In genomic region chr15:77839529-77840286, GRCm38 (mm10) we compare ENCODE assay signal across 8 mouse cellular contexts. TPM values are rescaled to one million over a fixed set of nuclear protein-coding genes. Genes with fewer than 3 reads are reported as not detected.
DNase-seq lines count a peak whose midpoint lies in the region; ATAC-seq and TF ChIP-seq lines count a peak whose summit lies in the region.

No protein-coding gene starts in this region.

- peak overlapping the region; percentile 97 for H3K27ac ChIP-seq in heart, embryonic 13.5 days (replicated peaks)
- H3K27ac ChIP-seq in ES-E14 (ENCODE audit: insufficient read depth, low read depth, low read length, poor library complexity, severe bottlenecking) = no peak overlapping the region; the same call in 1 of the 2 replicates
- H3K27ac ChIP-seq in forebrain, embryonic 16.5 days (ENCODE audit: low read length) = no peak overlapping the region; the same call in 1 of the 2 replicates
- H3K27ac ChIP-seq in liver, postnatal 0 days (ENCODE audit: low read depth) = peak overlapping the region; percentile 98

- no peak for ATAC-seq in heart, embryonic 13.5 days (ENCODE audit: extremely low read depth, insufficient number of reproducible peaks, low FRiP score, low TSS enrichment)
- ATAC-seq in forebrain, embryonic 16.5 days = no peak
- no peak for ATAC-seq in liver, postnatal 0 days

- H3K36me3 ChIP-seq in heart, embryonic 13.5 days = no peaks in the 10 kb centered on the region
- H3K36me3 ChIP-seq in ES-E14 (ENCODE audit: control insufficient read depth, insufficient read depth, low read length, poor library complexity, severe bottlenecking) = peaks cover 3% of the 10 kb centered on the region; the same call in 1 of the 2 replicates
- no peaks in the 10 kb centered on the region for H3K36me3 ChIP-seq in forebrain, embryonic 16.5 days (ENCODE audit: control insufficient read depth, insufficient read depth)
- H3K36me3 ChIP-seq in liver, postnatal 0 days (replicated peaks; ENCODE audit: insufficient read depth, low read length) = no peaks in the 10 kb centered on the region

- H3K27me3 ChIP-seq in heart, embryonic 13.5 days (replicated peaks) = no peaks in the 10 kb centered on the region
- H3K27me3 ChIP-seq in forebrain, embryonic 16.5 days (replicated peaks; ENCODE audit: control insufficient read depth, insufficient read depth, low read length) = no peaks in the 10 kb centered on the region
- no peaks in the 10 kb centered on the region for H3K27me3 ChIP-seq in liver, postnatal 0 days (ENCODE audit: insufficient read depth, low read length)

- H3K4me2 ChIP-seq in heart, embryonic 13.5 days = peak overlapping the region; percentile 93
- H3K4me2 ChIP-seq in forebrain, embryonic 16.5 days (ENCODE audit: low read length) = peak overlapping the region; percentile 95
- peak overlapping the region; percentile 86 for H3K4me2 ChIP-seq in liver, postnatal 0 days (ENCODE audit: low read depth, low read length)

- H3K9ac ChIP-seq in heart, embryonic 13.5 days = peak overlapping the region; percentile 98
- H3K9ac ChIP-seq in ES-E14 (ENCODE audit: insufficient read depth, low read depth, low read length, poor library complexity, severe bottlenecking) = peak overlapping the region; percentile 40; the same call in 1 of the 2 replicates
- no peak overlapping the region for H3K9ac ChIP-seq in forebrain, embryonic 16.5 days (replicated peaks; ENCODE audit: low read depth, low read length)
- H3K9ac ChIP-seq in liver, postnatal 0 days (replicated peaks) = peak overlapping the region; percentile 98

- peak overlapping the region; percentile 99 for H3K4me3 ChIP-seq in heart, embryonic 13.5 days
- peak overlapping the region; percentile 1 to 100; a peak in 3 of 4 replicates for H3K4me3 ChIP-seq in ES-E14 (ENCODE audit: insufficient read depth in 1 of 2, low read depth in 1 of 2, low read length in 2 of 2, poor library complexity in 1 of 2, severe bottlenecking in 1 of 2)
- peak overlapping the region; percentile 68 for H3K4me3 ChIP-seq in forebrain, embryonic 16.5 days (replicated peaks; ENCODE audit: low read length)
- H3K4me3 ChIP-seq in liver, postnatal 0 days (ENCODE audit: low read depth, low read length) = peak overlapping the region; percentile 99

- in situ Hi-C loops in ES-E14 (cut with MboI; ENCODE audit: low sequenced_read_pairs in 2 of 2, unreplicated experiment in 2 of 2) = no loop called here

- no peaks in the 10 kb centered on the region for H3K9me3 ChIP-seq in heart, embryonic 13.5 days
- no peaks in the 10 kb centered on the region for H3K9me3 ChIP-seq in ES-E14 (ENCODE audit: control insufficient read depth, insufficient read depth, low read depth, low read length)
- H3K9me3 ChIP-seq in forebrain, embryonic 16.5 days (ENCODE audit: control insufficient read depth, low read length) = no peaks in the 10 kb centered on the region
- H3K9me3 ChIP-seq in liver, postnatal 0 days (ENCODE audit: low read length) = no peaks in the 10 kb centered on the region

- H3K4me1 ChIP-seq in heart, embryonic 13.5 days = peaks cover 69% of the 10 kb centered on the region
- peaks cover 16 to 28% of the 10 kb centered on the region in 2 experiments for H3K4me1 ChIP-seq in ES-E14 (ENCODE audit: control insufficient read depth in 2 of 2, insufficient read depth in 2 of 2, low read length in 2 of 2, poor library complexity in 1 of 2)
- H3K4me1 ChIP-seq in forebrain, embryonic 16.5 days (replicated peaks; ENCODE audit: control insufficient read depth, insufficient read depth, low read length) = peaks cover 35% of the 10 kb centered on the region
- H3K4me1 ChIP-seq in liver, postnatal 0 days (ENCODE audit: insufficient read depth) = peaks cover 56% of the 10 kb centered on the region

- no peak for TF ChIP-seq CTCF in liver, postnatal 0 days (IDR thresholded peaks at IDR 0.05; ENCODE audit: low read depth)

- DNase-seq in heart, adult 18-20 months = no peak
- no peak for DNase-seq in ES-E14 (ENCODE audit: low read depth, low spot score)
- DNase-seq in liver, postnatal 0 days = peak; percentile 60
- DNase-seq in right cerebral cortex, postnatal 25 days = no peak
- DNase-seq in frontal cortex, postnatal 36 days (ENCODE audit: low spot score in 2 of 2) = no peak
- DNase-seq in kidney, postnatal 25 days = no peak

- 7% methylated on average over 10 of the region's 10 CpGs for WGBS in heart, embryonic 13.5 days
- WGBS in forebrain, embryonic 16.5 days = 12% methylated on average over 10 of the region's 10 CpGs
- 10% methylated on average over 10 of the region's 10 CpGs for WGBS in liver, postnatal 0 days (ENCODE audit: insufficient replicate concordance)

- TF ChIP-seq EP300 in liver, postnatal 0 days (IDR thresholded peaks at IDR 0.05; ENCODE audit: low read depth) = no peak

TF ChIP-seq in ES-E14, 5 proteins besides CTCF, POLR2A, EP300 and RAD21:
- TF ChIP-seq HCFC1 (IDR thresholded peaks at IDR 0.05; ENCODE audit: borderline replicate concordance, insufficient read depth, low read length) (no peak), ZC3H11A (IDR thresholded peaks at IDR 0.05; ENCODE audit: borderline replicate concordance, low read depth, low read length) (no peak), CHD2 (IDR thresholded peaks at IDR 0.05; ENCODE audit: low read depth, low read length) (no peak), MAFK (IDR thresholded peaks at IDR 0.05; ENCODE audit: insufficient read depth, low read depth, low read length) (no peak), ZNF384 (IDR thresholded peaks at IDR 0.05; ENCODE audit: low read depth, low read length) (no peak)

RNA-seq across cellular contexts. Expression of gene Myh9, which starts 2.3 kb away (rescaled TPM):
- 24.8 and 25.0 TPM in 2 replicates for polyA plus RNA-seq in heart, embryonic 13.5 days (2015; fragmentation: Nextera tagmentation; extraction: Ambion mirVana)
- 100 to 1,000 TPM; 117 to 119 TPM for total RNA-seq in heart, adult 18-20 months (2021)
- 146 and 152 TPM in 2 replicates for total RNA-seq in ES-E14 (2012; rRNA removed)
- 12.2 and 13.6 TPM in 2 replicates for polyA plus RNA-seq in forebrain, embryonic 16.5 days (2015; fragmentation: Nextera tagmentation; extraction: Ambion mirVana)
- polyA plus RNA-seq in liver, postnatal 0 days (2015; fragmentation: Nextera tagmentation; extraction: Ambion mirVana) = 17.7 and 22.4 TPM in 2 replicates

Comparison
In these comparisons a context has a peak if more than half of its experiments do, and no peak if none do; other contexts are left out.
1. H3K27ac ChIP-seq: peak in heart, embryonic 13.5 days (single experiment) and liver, postnatal 0 days (single experiment); none in ES-E14 (single experiment) and forebrain, embryonic 16.5 days (single experiment).
2. Peak in every context shown above with its lines, with median percentiles within 50 percentile points of each other: H3K4me2 ChIP-seq and H3K4me3 ChIP-seq.